Mouse (Mus musculus) CD4-positive naive resting alpha-beta T cell, adult 76 days (primary cell): ENCODE data around the gene Hs3st5. TPM values are rescaled to one million over a fixed set of nuclear protein-coding genes. Genes with fewer than 3 reads are reported as not detected.

Experiments used
- total RNA-seq: library from RNA; stranded (reverse); gene quantifications from one replicate; pipeline ENCODE4 v1.2.4, GENCODE M21; 2023

Hs3st5 gene
- total RNA-seq: not detected

DNA sequence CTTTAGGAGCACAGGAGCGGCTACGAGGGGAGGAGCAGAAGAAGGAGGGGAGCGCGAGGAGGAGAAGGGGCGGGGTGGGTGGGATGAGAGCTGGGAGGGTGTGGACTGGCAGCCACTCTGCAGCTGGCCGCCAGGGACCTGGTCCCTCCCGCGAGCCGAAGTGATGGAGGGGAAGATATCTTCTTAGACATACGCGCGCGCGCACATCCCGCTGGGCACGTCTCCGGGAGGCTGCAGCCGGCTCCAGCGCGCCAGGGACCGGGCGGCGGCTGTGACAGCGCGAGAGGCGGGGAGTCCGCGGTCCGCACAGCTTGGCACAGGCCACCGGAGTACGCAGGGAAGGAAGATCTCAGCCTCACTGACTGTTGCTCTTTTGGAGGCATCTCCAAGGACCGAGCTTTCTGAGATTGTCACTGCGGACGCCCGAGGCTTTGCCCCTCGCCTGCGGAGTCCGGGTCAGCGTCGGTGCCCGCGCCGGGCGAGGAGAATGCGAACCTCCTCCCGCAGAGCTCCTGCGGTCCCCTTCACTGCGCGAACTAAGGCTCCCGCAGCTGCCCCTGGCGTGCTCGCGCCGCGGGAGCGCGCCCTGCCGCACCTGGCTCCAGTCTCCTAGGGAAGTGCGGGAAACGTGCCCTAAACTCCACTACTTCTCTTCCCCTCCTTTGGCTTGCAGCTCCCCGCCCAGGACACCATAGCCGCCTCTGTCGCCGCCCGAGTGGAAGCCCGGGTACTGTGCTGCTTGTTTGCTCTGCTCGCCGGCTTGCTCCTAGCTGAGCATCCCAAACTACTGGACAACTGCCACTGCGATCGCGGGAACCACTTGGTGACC lies at the start of gene Hs3st5:
Gene Hs3st5 (plus strand): TSS at position 88 of the 829 bp plus-strand sequence.

